Mouse (Mus musculus) pancreas, adult 10 weeks (tissue): Measurements from ENCODE around the gene Gclc. TPM values are rescaled to one million over a fixed set of nuclear protein-coding genes. Genes with fewer than 3 reads are reported as not detected.

Experiments used
- polyA plus RNA-seq: library from polyadenylated mRNA; stranded (reverse); fragments of 350-450 nt; fragmentation: Illumina TruSeq; extraction: RNeasy Lipid Tissue Mini Kit (QIAGEN cat#74804); gene quantifications from one replicate; pipeline ENCODE4 v1.2.3, GENCODE M21; 2015; ENCODE audit warnings: low read depth, low replicate concordance; ENCODE audit not compliant: insufficient read depth

The Gclc gene
- polyA plus RNA-seq, result 5.2 TPM

DNA sequence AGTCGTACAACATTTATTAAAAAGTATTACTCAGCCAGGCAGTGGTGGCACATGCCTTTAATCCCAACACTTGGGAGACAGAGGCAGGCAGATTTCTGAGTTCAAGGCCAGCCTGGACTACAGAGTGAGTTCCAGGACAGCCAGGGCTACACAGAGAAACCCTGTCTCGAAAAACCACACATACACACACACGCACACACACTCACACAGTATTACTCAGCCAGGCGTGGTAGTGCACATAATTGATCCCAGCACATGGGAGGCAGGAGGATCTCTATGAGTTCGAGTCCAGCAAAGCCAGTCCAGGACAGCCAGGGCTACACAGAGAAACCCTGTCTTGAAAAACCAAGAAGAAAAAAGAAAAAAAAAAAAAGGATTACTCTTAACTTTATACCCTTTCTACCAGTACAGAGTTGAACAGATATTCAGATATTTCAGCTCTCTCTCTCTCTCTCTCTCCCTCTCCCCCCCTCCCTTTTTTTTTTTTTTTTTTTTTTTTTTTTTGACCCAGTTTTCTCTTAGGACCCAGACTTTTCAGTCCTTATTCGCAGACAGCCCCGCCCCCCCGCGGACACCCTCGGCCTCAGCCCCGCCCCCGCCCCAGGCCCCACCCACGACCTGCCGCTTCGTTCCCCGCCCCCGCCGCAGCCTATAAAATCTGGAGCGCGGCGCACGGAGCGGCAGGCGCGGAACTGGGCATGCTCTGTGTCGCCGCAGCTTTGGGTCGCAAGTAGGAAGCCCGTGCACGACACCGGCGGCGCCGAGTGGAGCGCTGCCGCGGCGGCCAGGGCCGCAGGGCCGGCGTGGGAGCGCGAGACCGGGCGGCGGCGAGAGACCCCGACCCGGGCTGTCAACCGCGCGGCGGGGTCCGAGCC is at the start of gene Gclc:
Gene Gclc, plus strand, starts transcription at position 683 of the 875 bp plus-strand sequence.

Other genes with a start within 250 kb of the Gclc start
- gene Lrrc1, start 209.7 kb upstream of the Gclc start, polyA plus RNA-seq, result 9.1 TPM
- not detected for gene Klhl31, start 118.0 kb upstream of the Gclc start, polyA plus RNA-seq
- 23.5 TPM for gene Elovl5, start 162.8 kb downstream of the Gclc start, polyA plus RNA-seq